Mouse (Mus musculus) kidney, adult 2 months (tissue): Measurements from ENCODE around the gene Ntn5. TPM values are rescaled to one million over a fixed set of nuclear protein-coding genes. Genes with fewer than 3 reads are reported as not detected.
"Not testable (repeated sequence)": the region's sequence is repeated elsewhere in the genome, so short reads cannot be mapped to it uniquely, and the experiment has no call there.

Experiments used
- DNase-seq: peaks from one replicate; pipeline ENCODE4 v3.0.0; 2021
- H3K27ac ChIP-seq: fragments of 200-500 bp; 2 replicates; pipeline ENCODE4 v1.5.1; 2012; ENCODE audit warnings: low read depth, low read length, control low read depth, inconsistent platforms; ENCODE audit not compliant: insufficient read depth
- H3K27me3 ChIP-seq: fragments of 200-500 bp; replicated peaks from 2 replicates; pipeline ENCODE4 v1.6.1; 2012; ENCODE audit warnings: mild to moderate bottlenecking, moderate library complexity, low read length, inconsistent platforms; ENCODE audit not compliant: control insufficient read depth, insufficient read depth
- H3K36me3 ChIP-seq: fragments of 200-500 bp; 2 replicates; pipeline ENCODE4 v1.6.1; 2012; ENCODE audit warnings: mild to moderate bottlenecking, moderate library complexity, low read length, inconsistent platforms; ENCODE audit not compliant: control insufficient read depth, insufficient read depth
- H3K4me1 ChIP-seq: fragments of 200-500 bp; 2 replicates; pipeline ENCODE4 v1.6.1; 2011; ENCODE audit warnings: low read length; ENCODE audit not compliant: control insufficient read depth, insufficient read depth
- H3K4me3 ChIP-seq: fragments of 200-500 bp; 2 replicates; pipeline ENCODE4 v1.5.1; 2011; ENCODE audit warnings: mild to moderate bottlenecking, low read depth, low read length, control low read depth; ENCODE audit not compliant: insufficient read depth
- CTCF ChIP-seq: fragments of 200-500 bp; conservative IDR thresholded peaks from 2 replicates; pipeline ENCODE4 v1.5.1; 2011; ENCODE audit warnings: low read depth, mild to moderate bottlenecking, control low read depth, low read length, moderate library complexity, mixed read lengths; ENCODE audit not compliant: insufficient read depth, insufficient read length
- POLR2A ChIP-seq: fragments of 200-500 bp; IDR thresholded peaks from one replicate; pipeline ENCODE4 v1.6.1; 2011; ENCODE audit warnings: low read depth, low read length, control low read depth
- WGBS: fragments of 180-500 bp; shearing (Covaris S2); methylation state at CpG from one replicate; pipeline ENCODE4 v1.1.7; 2018; 5-methylcytosine and 5-hydroxymethylcytosine counted together
- polyA plus RNA-seq: library from polyadenylated mRNA; depleted of rRNA; stranded (reverse); fragments of >200 nt; gene quantifications from 2 replicates; pipeline ENCODE4 v1.2.3, GENCODE M21; 2012

Ntn5 gene
- polyA plus RNA-seq, 1 experiment: 0.09 TPM

DNA sequence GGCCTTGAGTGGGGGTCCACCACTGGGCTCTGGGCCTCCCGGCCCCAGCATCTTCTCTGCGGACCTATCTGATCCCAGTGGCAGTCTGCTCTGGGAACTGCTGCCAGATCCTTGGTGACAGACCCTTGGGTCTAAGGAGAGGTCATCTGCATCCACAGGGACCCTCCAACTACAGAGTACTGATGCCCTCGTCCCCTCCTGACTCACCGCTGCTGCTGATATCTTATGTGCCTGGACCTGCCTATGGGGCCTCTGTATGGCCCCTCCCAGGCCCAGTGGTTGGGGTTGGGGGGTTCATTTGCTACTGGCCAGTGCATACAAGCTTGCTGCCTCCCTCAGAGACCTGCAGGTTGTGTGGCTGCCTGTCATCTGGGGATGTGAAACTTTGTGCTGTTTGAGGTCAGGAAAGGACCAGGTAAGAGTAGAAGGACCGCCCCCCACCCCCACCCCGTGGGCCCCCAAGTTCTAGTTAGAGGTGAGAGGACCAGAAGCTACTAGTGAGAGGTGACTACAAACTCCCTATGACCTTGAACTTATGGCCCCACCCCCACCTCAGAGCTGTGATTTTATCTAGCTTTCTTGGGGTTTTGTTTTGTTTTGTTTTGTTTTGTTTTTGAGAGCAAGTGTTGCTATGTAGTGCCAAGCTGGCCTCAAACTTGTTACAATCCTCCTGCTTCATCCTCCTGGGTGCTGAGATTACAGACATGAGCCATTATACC lies 38.8 kb upstream of the Ntn5 start:
- Histone ChIP-seq H3K36me3 (no peaks in the 10 kb centered on the region), H3K4me3 (no peak overlapping the region), H3K4me1 (no peaks in the 10 kb centered on the region), H3K27me3 (no peaks in the 10 kb centered on the region), H3K27ac (no peak overlapping the region)
- TF ChIP-seq POLR2A (no peak), CTCF (no peak)
- no peak for DNase-seq
- WGBS: 85% methylated on average over 6 of the region's 6 CpGs

GRCm38 (mm10) chr7:45645591-45645971 lies 38.2 kb upstream of the Ntn5 start:
- DNase-seq: no peak
- 88% methylated on average over 7 of the region's 7 CpGs for WGBS
- TF ChIP-seq CTCF (no peak), POLR2A (no peak)
- H3K27me3 ChIP-seq: no peaks in the 10 kb centered on the region
- H3K4me3 ChIP-seq: no peak overlapping the region
- H3K4me1 ChIP-seq: no peaks in the 10 kb centered on the region
- H3K27ac ChIP-seq: no peak overlapping the region
- H3K36me3 ChIP-seq: no peaks in the 10 kb centered on the region

DNA sequence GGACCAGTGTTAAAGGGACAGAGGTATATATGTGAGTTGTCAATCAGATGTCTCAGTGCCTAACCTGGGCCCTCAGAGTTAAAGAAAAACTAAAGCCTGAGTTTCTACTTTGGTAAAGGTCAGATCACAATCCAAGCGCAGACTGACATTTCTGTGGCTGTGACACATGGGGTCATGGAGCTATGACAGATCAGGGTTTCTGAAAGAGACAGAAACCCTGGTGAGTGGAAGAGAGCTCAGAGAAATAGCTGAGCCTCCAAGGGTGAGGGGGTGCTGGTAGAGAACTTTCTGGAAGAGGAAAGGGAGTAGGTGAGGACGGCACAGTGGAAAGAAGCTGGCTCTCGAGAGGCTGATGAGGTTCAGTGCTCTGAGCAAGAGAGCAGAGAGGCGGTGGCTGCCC lies 37.2 kb upstream of the Ntn5 start:
- Histone ChIP-seq H3K27ac (no peak overlapping the region), H3K36me3 (no peaks in the 10 kb centered on the region), H3K27me3 (no peaks in the 10 kb centered on the region), H3K4me1 (no peaks in the 10 kb centered on the region), H3K4me3 (no peak overlapping the region)
- WGBS: 54% methylated on average over 4 of the region's 4 CpGs
- no peak for DNase-seq
- TF ChIP-seq POLR2A (no peak), CTCF (no peak)

- Histone ChIP-seq H3K4me1 (no peaks in the 10 kb centered on the region), H3K27me3 (no peaks in the 10 kb centered on the region), H3K27ac (no peak overlapping the region), H3K4me3 (no peak overlapping the region), H3K36me3 (no peaks in the 10 kb centered on the region)
- DNase-seq: no peak
- no peak for TF ChIP-seq CTCF
- 67% methylated on average over 8 of the region's 8 CpGs for WGBS
These were observed 34.5 kb upstream of the Ntn5 start for GRCm38 (mm10) chr7:45649351-45649750.

DNA sequence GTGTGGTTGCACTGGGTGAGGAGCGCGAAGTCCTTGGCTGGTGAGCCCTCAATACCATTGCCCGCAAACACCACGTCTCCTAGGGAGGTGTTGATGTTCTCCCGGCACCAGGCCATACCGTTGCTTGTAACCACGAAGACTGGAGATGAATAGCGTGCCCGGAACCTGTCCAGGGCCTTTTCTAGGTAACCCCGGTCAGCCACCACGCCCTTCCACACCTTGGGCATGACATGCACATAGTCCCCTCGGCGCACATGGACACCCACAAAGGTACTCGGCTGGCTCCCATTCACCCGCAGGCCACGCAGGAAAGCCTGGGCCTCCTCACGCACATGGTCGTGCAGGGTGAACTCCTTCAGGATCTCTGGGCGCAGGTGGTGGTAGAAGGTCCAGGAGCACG lies 33.3 kb upstream of the Ntn5 start:
- H3K36me3 ChIP-seq, DNase-seq, H3K27ac ChIP-seq, H3K4me3 ChIP-seq, H3K27me3 ChIP-seq, H3K4me1 ChIP-seq: not testable (repeated sequence)
- WGBS: 95% methylated on average over 20 of the region's 20 CpGs

DNA sequence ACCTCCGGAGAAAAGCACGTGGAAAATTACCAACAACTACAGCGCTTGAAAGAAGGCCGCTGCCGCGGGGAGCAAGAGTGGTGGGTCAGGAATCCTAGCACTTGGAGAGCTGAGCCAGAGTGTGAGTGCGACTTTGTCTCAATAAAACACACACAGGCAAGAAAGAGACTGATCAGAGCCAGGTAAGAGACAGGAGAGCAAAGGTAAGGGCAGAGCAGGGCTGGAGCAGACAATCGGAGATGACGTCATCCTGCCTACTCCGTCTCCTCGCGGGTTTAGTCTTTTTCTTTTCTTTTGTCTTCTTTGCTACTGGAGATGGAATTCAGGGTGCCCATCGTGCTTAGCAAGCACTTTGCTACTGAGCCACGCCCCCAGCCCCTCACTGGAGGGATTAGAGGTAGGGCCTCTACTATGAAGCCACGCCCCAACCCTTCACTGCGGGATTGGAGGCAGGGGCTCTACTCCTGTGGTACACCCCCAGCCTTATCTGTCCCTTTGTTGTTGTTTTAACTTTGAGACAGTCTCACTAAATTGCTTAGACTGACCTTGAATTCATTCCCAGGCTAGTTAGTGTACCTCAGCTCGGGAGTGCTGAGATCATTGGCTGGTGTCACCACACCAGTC lies 29.3 kb upstream of the Ntn5 start:
- H3K27ac ChIP-seq: no peak overlapping the region
- no peak for TF ChIP-seq POLR2A
- no peak for TF ChIP-seq CTCF
- H3K4me3 ChIP-seq: no peak overlapping the region
- WGBS: 48% methylated on average over 17 of the region's 17 CpGs
- H3K4me1 ChIP-seq: no peaks in the 10 kb centered on the region
- no peaks in the 10 kb centered on the region for H3K27me3 ChIP-seq
- DNase-seq: no peak
- no peaks in the 10 kb centered on the region for H3K36me3 ChIP-seq

GRCm38 (mm10) chr7:45660746-45661478 lies 22.9 kb upstream of the Ntn5 start:
- no peaks in the 10 kb centered on the region for H3K27me3 ChIP-seq
- H3K27ac ChIP-seq: no peak overlapping the region
- no peak for DNase-seq
- H3K36me3 ChIP-seq: no peaks in the 10 kb centered on the region
- no peaks in the 10 kb centered on the region for H3K4me1 ChIP-seq
- TF ChIP-seq POLR2A: no peak
- no peak for TF ChIP-seq CTCF
- no peak overlapping the region for H3K4me3 ChIP-seq
- 69% methylated on average over 11 of the region's 11 CpGs for WGBS

DNA sequence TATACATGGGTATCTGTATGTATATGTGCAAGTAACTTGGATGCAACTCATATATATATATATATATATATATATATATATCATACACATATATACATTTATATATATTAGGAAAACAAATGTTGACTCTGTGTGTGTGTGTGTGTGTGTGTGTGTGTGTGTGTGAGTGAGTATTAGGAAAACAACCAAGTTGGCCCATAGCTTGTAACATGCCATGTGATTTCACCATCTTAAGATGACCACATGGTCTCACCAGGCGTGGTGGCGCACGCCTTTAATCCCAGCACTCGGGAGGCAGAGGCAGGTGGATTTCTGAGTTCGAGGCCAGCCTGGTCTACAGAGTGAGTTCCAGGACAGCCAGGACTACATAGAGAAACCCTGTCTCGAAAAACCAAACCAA lies 22.1 kb upstream of the Ntn5 start:
- not testable (repeated sequence) for DNase-seq, H3K27ac ChIP-seq, H3K27me3 ChIP-seq, H3K4me1 ChIP-seq, H3K4me3 ChIP-seq, H3K36me3 ChIP-seq
- 98% methylated on average over 6 of the region's 6 CpGs for WGBS
